Mouse (Mus musculus): ENCODE results near the gene Cdk6. TPM values are rescaled to one million over a fixed set of nuclear protein-coding genes. Genes with fewer than 3 reads are reported as not detected.

Gene Cdk6
- polyA plus RNA-seq, 1 experiment from 2014 or later, result 31.7 TPM

DNA sequence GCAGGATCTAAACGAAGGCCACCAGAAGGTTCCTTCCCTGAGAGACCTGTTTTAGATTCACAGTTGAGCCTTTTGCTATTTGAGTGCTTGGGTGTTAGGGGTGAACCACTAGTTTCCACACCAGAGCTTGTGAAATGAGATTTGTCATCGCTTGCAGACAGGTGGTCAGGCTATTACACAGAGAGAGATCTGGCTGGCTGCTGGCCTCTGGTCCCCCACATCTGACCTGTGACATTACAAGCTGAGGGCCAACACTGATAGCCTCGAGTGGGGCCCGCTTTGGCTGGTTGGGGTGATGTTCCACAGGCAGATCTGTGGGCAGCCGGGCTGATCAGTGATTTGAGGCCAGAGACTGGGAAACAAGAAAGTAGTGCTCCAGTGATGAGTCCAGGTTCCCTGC lies 150.6 kb downstream of the Cdk6 start:
- no peak overlapping the region for H3K4me3 ChIP-seq
- H3K27me3 ChIP-seq, result no peaks in the 10 kb centered on the region
- H3K9ac ChIP-seq, result no peak overlapping the region
- H3K4me1 ChIP-seq (replicated peaks), result peaks cover 19% of the 10 kb centered on the region
- WGBS, result 46% methylated on average over 5 of the region's 5 CpGs
- no peaks in the 10 kb centered on the region; the same call in 1 of the 2 replicates for H3K36me3 ChIP-seq
- no peak for ATAC-seq (replicated peaks; ENCODE audit: insufficient number of reproducible peaks, insufficient read depth, low FRiP score, low read depth)
- H3K4me2 ChIP-seq, result no peak overlapping the region
- H3K27ac ChIP-seq, result no peak overlapping the region
- no peaks in the 10 kb centered on the region for H3K9me3 ChIP-seq (replicated peaks)

DNA sequence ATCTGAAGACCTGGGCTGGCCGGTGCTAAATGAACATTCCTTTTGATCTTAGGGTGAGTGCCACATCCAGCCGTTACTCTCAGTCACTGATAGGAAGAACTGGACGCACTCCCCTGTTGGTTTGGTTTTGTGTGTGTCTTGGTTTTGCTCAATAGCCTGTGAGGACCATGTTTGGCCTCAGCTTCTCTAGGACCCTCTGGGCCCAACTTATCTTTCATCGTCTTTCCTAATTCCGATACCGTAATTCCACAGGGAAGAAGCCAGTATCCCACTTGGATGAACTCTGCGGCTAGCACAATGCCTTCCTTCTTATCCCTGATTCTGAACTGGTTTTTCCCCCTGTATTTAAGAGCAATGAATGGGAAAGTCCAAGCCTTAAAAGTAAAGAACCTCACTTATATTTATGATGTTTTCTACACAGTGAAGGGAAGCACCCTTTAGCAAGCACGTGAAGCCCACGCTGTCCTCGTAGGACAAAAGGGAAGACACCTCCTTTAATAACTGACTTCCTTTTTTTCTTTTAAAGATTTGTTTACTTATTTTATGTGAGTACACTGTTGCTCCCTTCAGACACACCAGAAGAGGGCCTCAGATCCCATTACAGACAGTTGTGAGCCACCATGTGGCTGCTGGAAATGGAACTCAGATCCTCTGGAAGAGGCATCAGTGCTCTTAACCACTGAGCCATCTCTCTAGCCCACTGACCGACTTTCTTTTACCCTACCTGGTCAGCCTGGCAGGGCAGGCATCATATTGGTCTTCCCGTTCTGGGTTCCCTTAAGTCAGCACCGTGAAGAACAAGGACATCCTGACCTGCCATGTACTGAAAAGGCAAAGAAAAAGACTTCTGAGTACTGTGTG lies 151.7 kb downstream of the Cdk6 start:
- H3K4me3 ChIP-seq, result no peak overlapping the region
- H3K4me2 ChIP-seq, result no peak overlapping the region
- peaks cover 19% of the 10 kb centered on the region for H3K4me1 ChIP-seq (replicated peaks)
- H3K27ac ChIP-seq, result no peak overlapping the region
- no peaks in the 10 kb centered on the region for H3K9me3 ChIP-seq (replicated peaks)
- H3K9ac ChIP-seq, result no peak overlapping the region
- WGBS, result 88% methylated on average over 13 of the region's 13 CpGs
- no peaks in the 10 kb centered on the region; the same call in 1 of the 2 replicates for H3K36me3 ChIP-seq
- ATAC-seq (replicated peaks; ENCODE audit: insufficient number of reproducible peaks, insufficient read depth, low FRiP score, low read depth), result no peak
- H3K27me3 ChIP-seq, result no peaks in the 10 kb centered on the region

DNA sequence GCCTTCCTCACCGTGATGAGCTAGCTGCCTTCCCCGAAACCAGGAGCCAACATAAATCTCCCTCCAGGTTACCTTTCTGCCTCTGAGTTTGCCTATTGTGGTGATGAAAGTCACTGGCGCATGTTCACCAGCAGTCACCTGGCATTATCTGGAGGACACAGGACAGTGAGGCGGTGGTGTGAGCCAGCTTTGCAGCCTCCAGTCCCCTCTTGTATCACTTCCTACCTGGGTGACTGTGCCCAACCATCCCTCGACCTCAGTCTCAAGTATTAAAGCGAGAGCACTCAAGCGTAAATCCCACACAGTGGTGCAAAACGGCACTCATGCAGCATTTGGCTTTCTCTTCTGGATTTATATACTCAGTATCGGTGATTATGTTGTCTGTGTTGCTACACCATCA lies 152.7 kb downstream of the Cdk6 start:
- Histone ChIP-seq H3K27ac (no peak overlapping the region), H3K36me3 (no peaks in the 10 kb centered on the region; the same call in 1 of the 2 replicates), H3K4me2 (no peak overlapping the region), H3K9ac (no peak overlapping the region), H3K9me3 (replicated peaks) (no peaks in the 10 kb centered on the region), H3K4me3 (no peak overlapping the region), H3K4me1 (replicated peaks) (peaks cover 15% of the 10 kb centered on the region), H3K27me3 (no peaks in the 10 kb centered on the region)
- no peak for ATAC-seq (replicated peaks; ENCODE audit: insufficient number of reproducible peaks, insufficient read depth, low FRiP score, low read depth)
- 90% methylated on average over 9 of the region's 9 CpGs for WGBS

DNA sequence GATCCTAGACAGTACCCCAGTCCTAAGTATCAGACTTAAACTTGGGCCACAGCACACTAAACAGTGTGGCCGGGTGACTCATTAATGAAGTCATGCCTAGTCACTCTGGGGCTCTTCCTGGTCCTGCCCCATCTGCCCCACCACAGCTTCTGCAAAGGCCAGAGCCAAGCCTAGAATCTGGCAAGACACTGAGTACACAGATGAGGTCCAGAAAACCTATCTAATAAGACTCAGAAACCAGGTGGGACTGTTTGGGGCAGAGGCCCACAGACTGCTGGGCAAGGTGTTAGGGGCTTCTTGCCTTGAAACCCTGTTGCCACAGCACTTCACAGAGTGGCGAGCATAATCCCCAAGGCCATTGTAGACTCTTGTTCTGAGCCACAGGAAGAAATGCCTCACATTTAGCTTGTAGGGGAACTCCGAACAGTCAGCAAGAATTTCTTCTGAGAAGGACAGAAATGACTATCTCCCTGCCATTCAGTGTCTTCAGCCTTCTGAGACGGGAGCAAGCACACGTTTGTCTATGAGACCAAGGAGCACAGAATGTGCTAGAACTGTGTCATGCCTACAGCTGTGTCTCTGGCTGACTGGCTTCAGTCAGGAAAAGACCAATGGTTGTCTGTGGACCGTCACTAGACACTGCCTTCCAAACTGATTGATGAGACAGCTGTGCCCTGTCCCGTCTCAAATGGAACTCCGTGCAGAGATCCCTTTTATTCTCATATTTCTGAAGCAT lies 153.3 kb downstream of the Cdk6 start:
- Histone ChIP-seq H3K36me3 (no peaks in the 10 kb centered on the region; the same call in 1 of the 2 replicates), H3K27me3 (no peaks in the 10 kb centered on the region), H3K9ac (no peak overlapping the region), H3K4me1 (replicated peaks) (peaks cover 15% of the 10 kb centered on the region), H3K4me2 (no peak overlapping the region), H3K9me3 (replicated peaks) (no peaks in the 10 kb centered on the region), H3K27ac (no peak overlapping the region), H3K4me3 (no peak overlapping the region)
- WGBS, result 79% methylated on average over 8 of the region's 8 CpGs
- no peak for ATAC-seq (replicated peaks; ENCODE audit: insufficient number of reproducible peaks, insufficient read depth, low FRiP score, low read depth)

DNA sequence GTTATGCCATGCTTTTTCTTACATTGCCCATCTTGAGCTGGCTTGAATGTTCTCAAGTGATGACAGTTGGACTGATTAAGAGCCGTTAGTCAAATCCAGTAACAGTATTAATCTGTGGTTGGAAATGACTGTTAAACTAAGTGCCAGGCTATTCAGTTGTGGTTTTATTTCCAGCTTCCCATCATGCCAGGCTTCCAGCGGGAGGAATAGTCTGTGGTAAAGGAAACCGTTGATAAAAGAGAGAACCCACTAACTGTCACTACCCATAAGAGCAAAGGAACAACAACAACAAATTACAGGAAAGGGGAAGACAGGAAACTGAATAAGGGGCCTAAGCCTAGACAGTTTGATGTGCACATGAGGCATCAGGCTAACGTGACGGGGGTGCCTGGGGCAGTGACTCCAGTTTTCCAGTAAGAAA lies 156.2 kb downstream of the Cdk6 start:
- WGBS, result 50% methylated on average over 5 of the region's 5 CpGs
- H3K27ac ChIP-seq, result no peak overlapping the region

DNA sequence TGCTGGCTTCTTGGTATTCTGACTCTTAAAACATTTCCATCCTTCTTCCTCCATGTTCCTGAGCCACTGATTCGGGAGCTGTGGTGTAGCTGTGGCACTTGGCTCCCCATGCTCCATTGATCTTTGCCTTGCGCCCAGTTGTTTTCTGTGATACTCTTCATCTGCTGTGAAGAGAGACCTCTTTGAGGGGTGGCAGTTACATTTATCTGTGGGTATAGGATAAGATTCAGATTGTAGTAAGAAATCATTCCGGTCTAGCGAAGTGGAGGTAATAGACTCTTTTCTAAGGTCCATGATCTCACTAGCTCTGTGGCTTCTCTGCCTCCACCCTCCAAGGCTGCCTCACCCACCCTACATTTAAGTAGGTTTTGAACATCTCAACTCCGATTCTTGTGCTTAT lies 159.0 kb downstream of the Cdk6 start:
- H3K36me3 ChIP-seq, result no peaks in the 10 kb centered on the region
- no peak overlapping the region for H3K4me3 ChIP-seq
- ATAC-seq (replicated peaks; ENCODE audit: insufficient number of reproducible peaks, insufficient read depth, low FRiP score, low read depth), result no peak
- H3K9ac ChIP-seq, result no peak overlapping the region
- no peak overlapping the region for H3K27ac ChIP-seq
- 86% methylated on average over 5 of the region's 5 CpGs for WGBS
- H3K4me2 ChIP-seq, result no peak overlapping the region
- H3K27me3 ChIP-seq, result no peaks in the 10 kb centered on the region
- H3K9me3 ChIP-seq (replicated peaks), result no peaks in the 10 kb centered on the region
- peaks cover 34% of the 10 kb centered on the region for H3K4me1 ChIP-seq (replicated peaks)

More for the DNA sequence above, 156.2 kb downstream of the Cdk6 start:
- H3K9me3 ChIP-seq (replicated peaks), result no peaks in the 10 kb centered on the region
- H3K9ac ChIP-seq, result no peak overlapping the region
- H3K4me2 ChIP-seq, result no peak overlapping the region
- no peak for ATAC-seq (replicated peaks; ENCODE audit: insufficient number of reproducible peaks, insufficient read depth, low FRiP score, low read depth)
- no peak overlapping the region for H3K4me3 ChIP-seq
- peaks cover 19% of the 10 kb centered on the region for H3K4me1 ChIP-seq (replicated peaks)
- H3K27me3 ChIP-seq, result no peaks in the 10 kb centered on the region
- H3K36me3 ChIP-seq, result no peaks in the 10 kb centered on the region; the same call in 1 of the 2 replicates

DNA sequence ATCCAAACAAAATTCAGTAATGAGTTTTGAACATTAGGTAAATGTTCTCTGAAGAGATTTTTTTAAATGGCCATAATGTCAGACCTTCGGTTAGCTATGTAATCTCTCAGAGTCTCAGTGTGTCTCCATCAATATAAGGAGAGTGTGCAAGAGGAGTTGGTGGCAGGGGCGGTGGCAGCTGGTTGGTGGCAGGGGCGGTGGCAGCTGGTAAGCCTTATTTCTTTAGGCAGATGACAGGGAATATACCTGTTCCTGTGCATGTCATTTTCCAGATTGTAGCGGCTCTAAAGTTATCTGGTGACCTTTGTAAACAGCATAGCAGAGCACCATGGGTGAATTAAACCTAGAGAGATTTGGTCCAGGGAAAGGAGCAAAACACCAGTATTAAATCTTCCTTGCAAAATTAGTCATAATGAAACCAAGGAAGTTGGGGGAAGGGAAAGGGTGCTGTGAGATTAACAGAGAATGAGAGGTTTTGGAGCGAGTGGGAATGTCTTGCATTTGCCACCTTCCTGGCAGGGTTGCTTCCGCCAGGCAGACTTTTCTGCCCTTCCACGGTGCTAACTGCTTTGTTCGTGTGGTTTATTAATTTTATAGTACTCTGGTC lies 159.8 kb downstream of the Cdk6 start:
- H3K9ac ChIP-seq, result no peak overlapping the region
- no peak for ATAC-seq (replicated peaks; ENCODE audit: insufficient number of reproducible peaks, insufficient read depth, low FRiP score, low read depth)
- H3K4me2 ChIP-seq, result 0 out of 2 replicates have a peak overlapping the region, but pooled peaks have one; percentile 13
- no peaks in the 10 kb centered on the region for H3K36me3 ChIP-seq
- H3K27ac ChIP-seq, result peak overlapping the region; percentile 45
- 53% methylated on average over 8 of the region's 8 CpGs for WGBS
- no peak overlapping the region for H3K4me3 ChIP-seq
- H3K4me1 ChIP-seq (replicated peaks), result peaks cover 34% of the 10 kb centered on the region
- H3K27me3 ChIP-seq, result no peaks in the 10 kb centered on the region
- H3K9me3 ChIP-seq (replicated peaks), result no peaks in the 10 kb centered on the region

DNA sequence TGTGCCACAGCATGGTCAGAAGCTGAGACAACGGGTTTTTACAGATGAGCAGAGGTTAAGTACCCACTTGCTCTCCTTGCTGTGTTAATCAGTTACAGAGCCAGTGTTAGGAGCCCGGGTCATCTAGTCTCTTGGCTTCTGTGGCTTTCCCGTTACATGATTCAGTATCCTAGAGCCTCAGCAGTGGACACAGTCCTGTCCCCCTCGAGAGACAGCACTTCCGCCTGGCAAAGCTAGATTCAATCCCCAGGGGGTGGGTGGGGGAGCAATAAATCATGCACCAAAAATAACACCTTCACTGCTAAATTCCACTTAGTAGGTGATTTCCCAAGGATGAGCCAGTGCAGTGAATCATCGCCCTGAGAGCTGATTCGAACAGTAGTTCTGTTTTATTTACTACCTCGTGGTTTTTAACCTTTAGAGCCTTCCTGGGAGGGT lies 160.3 kb downstream of the Cdk6 start:
- no peak overlapping the region for H3K9ac ChIP-seq
- H3K27ac ChIP-seq, result peak overlapping the region; percentile 45

DNA sequence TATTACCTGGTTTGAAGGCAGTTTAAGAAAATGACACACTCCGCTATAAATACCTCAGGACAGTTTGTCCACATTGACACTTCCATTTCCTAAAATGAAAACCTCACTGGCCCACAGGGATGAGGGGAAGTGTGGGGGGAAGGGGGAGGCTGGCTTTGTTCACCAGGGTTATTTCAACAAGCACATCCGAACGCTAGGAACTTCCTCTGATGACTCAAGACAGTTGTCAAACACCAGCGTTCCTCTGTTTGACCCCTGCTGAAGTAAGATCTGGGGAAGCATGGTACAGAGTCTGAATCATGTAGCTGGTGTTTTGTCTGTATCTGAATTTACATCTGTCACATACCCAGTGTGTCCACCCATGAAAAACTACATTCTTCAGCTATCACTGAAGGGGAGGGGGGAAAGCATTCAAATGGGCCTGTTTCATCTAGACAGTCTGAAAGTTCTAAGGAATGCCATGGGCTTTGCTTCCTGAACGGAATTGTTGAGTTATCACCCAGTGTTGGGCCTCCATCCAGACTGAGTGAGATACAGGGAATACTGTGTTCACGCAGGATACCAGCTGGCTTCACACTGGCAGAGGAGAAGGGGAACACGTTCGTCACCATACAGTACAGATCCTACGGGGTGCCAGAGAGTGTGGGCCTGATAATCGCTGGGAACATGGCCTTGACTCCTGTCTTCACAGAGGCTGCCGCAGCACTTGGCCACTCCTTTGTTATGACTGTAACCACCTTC lies 161.5 kb downstream of the Cdk6 start:
- H3K4me2 ChIP-seq, result no peak overlapping the region; the same call in 1 of the 2 replicates
- no peak overlapping the region for H3K4me3 ChIP-seq
- peak; percentile 80 for ATAC-seq (replicated peaks; ENCODE audit: insufficient number of reproducible peaks, insufficient read depth, low FRiP score, low read depth)
- H3K9me3 ChIP-seq (replicated peaks), result no peaks in the 10 kb centered on the region
- no peaks in the 10 kb centered on the region for H3K36me3 ChIP-seq
- peaks cover 32% of the 10 kb centered on the region for H3K4me1 ChIP-seq (replicated peaks)
- 22% methylated on average over 11 of the region's 11 CpGs for WGBS
- no peak overlapping the region for H3K9ac ChIP-seq
- peak overlapping the region; percentile 67 for H3K27ac ChIP-seq
- H3K27me3 ChIP-seq, result no peaks in the 10 kb centered on the region

More for the DNA sequence above, 160.3 kb downstream of the Cdk6 start:
- Histone ChIP-seq H3K27me3 (no peaks in the 10 kb centered on the region), H3K4me1 (replicated peaks) (peaks cover 32% of the 10 kb centered on the region), H3K36me3 (no peaks in the 10 kb centered on the region), H3K4me2 (0 out of 2 replicates have a peak overlapping the region, but pooled peaks have one; percentile 13), H3K9me3 (replicated peaks) (no peaks in the 10 kb centered on the region), H3K4me3 (no peak overlapping the region)
- no peak for ATAC-seq (replicated peaks; ENCODE audit: insufficient number of reproducible peaks, insufficient read depth, low FRiP score, low read depth)
- WGBS, result 38% methylated on average over 8 of the region's 8 CpGs

DNA sequence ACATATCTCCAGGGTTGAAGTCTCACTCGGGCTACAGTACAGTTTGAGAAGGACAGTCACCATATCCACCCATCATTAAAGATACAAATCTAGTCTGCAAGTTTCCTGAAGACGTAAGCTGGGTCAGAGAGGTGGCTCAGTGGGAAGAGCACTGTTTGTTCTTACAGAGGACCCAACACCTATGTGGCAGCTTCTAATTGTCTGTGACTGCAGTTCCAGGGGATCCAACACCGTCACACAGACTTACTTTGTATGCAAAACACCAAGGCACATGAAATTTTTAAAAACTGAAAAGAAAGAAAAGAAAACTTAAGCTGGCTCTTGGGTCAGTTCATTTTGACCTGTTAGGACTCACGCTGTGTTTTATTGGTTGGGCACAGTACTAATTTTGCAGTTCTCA lies 162.1 kb downstream of the Cdk6 start:
- Histone ChIP-seq H3K4me2 (no peak overlapping the region), H3K4me3 (no peak overlapping the region), H3K27me3 (no peaks in the 10 kb centered on the region), H3K36me3 (no peaks in the 10 kb centered on the region), H3K4me1 (replicated peaks) (peaks cover 32% of the 10 kb centered on the region), H3K9me3 (replicated peaks) (no peaks in the 10 kb centered on the region), H3K9ac (no peak overlapping the region), H3K27ac (peak overlapping the region; percentile 67)
- WGBS, result 68% methylated on average over 4 of the region's 4 CpGs
- no peak for ATAC-seq (replicated peaks; ENCODE audit: insufficient number of reproducible peaks, insufficient read depth, low FRiP score, low read depth)
